Mouse (Mus musculus): ENCODE data around the gene Gm44502. TPM values are rescaled to one million over a fixed set of nuclear protein-coding genes. Genes with fewer than 3 reads are reported as not detected.

Gene Gm44502
- total RNA-seq (2023): 0.51 and 1.1 TPM in 2 replicates

DNA sequence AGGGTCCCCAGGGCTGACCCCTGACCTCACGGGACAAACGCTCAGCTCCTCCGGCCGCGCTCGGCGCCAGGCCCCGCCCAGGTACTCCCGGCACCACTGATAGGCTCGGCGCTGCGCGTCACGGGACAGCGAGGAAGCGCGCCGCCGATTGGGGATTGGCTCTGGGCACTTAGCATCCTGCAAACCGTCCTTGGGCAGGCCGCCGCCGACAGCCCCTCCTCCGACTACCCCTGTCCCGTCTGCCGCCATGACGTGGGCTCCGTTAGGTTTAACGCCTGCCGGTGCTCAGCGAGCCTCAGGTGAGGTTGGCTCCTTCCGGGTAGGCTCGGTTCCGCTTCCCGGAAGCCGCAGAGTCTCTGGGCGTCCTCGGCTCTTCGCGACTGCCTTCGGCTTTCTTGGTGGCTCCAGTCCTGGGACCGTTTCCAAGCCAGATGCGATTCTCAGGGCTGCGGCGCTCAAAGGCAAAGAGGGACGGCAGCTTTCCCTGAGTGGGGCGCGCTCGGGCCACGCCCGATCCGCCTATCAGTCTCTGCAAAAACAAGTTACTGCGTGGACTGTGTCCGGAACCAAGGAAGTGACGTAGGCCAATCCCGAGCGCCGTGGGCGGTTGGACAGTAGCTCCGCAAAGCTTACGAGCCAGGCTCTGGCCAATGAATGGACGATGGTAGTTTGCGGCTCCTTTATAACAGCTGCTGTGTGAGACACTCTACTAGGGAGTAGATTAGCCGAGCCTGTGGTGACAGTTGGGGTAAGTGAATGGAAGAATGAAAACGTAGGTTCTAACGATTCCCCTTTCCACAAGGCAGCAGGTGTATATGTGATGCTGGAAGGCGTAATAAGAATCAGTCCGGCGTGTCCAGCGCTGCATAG lies at the start of gene Gm44502, which contains the start of the genes C730034F03Rik and Chkb:
Gene Gm44502, minus strand, starts transcription at position 345 of the 870 bp plus-strand sequence.
Gene C730034F03Rik, plus strand, starts transcription at position 238 of the 870 bp plus-strand sequence.
Gene Chkb, minus strand, starts transcription at position 557 of the 870 bp plus-strand sequence.

GRCm38 (mm10) chr15:89477091-89477491 lies 47.6 kb upstream of the Gm44502 start, which contains the start of gene Arsa:
Arsa (minus strand) TSS chr15:89477425.

GRCm38 (mm10) chr15:89453865-89454478 lies 24.5 kb upstream of the Gm44502 start, which contains the start of gene Mapk8ip2:
Mapk8ip2 (plus strand) TSS chr15:89453913.

GRCm38 (mm10) chr15:89425711-89426121 lies 3.8 kb downstream of the Gm44502 start, which contains the start of gene Cpt1b:
Cpt1b (minus strand) TSS chr15:89425863.

GRCm38 (mm10) chr15:89410118-89410517 lies 19.4 kb downstream of the Gm44502 start, which contains the start of gene Syce3:
Syce3 (minus strand) TSS chr15:89410503.

DNA sequence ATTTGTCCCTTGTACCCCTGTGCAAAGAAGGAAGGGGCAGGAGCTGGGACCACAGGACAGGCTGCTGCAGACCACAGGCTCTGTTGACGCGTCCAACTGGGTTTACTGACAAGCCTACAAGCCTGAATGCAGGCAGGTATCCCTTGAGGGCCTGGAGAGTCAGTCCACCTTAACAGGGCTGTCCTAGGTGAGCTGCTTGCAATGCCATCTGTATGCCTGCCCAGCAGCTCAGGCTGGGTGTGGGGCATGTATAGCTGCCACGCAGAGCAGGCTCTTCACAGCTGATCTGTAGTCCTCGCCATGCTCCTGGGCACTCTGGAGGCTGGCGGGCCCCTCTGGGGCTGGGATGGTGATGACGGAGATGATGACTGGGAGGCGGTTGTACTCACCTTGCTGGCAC lies 44.9 kb downstream of the Gm44502 start, which contains the start of gene Klhdc7b:
Gene Klhdc7b, plus strand, starts transcription at position 301 of the 400 bp plus-strand sequence.

DNA sequence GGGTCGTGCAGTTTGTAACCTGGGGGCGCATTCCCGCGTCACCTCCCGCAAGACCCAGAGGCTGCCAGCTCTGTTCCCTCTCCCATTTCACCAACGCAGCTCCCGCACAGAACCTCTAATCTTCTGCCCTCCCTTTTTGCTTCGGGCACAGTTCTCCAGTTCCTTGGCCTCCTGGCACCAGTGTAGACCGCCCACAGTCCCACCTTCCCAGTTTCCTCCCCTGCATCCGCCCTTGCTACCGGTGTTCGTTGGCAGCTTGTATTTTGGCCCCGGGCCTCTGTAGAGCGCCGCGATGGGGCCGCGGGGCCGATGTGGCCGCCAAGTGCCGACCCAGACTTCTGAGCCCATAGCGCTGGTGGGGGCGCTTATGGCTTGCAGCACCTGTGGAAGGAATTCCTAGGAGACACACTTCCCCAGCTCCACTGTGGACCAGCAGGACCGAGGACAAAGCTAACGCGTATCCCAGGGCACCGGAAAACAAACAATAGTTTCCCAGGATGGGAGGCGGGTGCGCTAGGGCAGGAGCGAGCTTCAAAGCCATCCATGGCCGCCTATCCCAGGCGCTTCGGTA lies 50.6 kb downstream of the Gm44502 start, which contains the start of gene Odf3b:
Gene Odf3b, minus strand, starts transcription at position 452 of the 571 bp plus-strand sequence.

DNA sequence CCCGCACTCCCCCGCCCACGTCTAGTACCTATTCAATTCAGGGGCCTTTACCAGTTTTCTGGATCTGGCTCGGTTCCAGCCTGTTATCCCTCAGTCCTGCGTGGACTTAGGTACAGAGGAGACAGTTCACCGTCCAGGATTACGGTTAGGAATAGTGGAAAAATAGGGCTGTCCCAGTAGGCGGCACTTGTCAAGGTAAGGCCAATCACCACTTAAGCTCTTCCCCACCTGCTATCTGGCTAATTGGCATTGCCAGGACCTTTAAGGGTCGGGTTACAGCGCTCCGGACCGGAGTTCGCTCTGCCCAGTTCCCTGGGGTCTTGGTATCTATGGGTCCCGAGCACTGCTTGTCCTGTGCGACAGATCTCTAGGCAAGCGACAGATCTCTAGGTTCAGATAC lies 52.5 kb downstream of the Gm44502 start, which contains the start of gene Tymp:
Gene Tymp, minus strand, starts transcription at position 83 of the 400 bp plus-strand sequence.

DNA sequence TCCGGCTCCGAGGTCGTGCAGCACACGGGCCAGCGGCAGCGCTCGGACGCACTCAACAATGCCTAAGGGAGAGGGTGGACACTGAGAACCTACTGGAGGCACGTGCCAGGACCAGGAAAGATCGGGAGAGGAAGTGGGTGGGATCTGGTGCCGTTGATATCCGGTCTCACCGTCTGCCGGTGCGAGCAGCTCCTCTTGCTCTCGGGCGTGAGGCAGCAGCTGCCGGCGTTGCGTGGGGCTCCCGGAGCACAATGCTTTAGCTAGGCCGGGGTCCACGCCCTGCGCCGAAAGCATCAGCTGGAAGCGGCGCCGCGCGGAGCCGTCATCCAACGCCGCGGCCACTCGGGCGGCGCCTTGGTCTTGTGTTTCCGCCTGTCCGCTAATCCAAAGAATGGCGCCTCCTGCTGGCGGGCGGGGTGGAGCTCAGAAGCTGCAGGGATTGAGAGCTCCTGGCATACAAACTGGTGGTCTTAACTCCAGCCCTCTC lies 55.7 kb downstream of the Gm44502 start, which contains the start of gene Sco2:
Gene Sco2, minus strand, starts transcription at position 85 of the 487 bp plus-strand sequence.

Other genes with a start within 250 kb of the Gm44502 start
- 47.8 and 51.8 TPM in 2 replicates for gene Plxnb2, start 248.9 kb downstream of the Gm44502 start, total RNA-seq (2023)
- 1.6 and 2.4 TPM in 2 replicates for gene Dennd6b, start 233.2 kb downstream of the Gm44502 start, total RNA-seq (2023)
- 23.7 and 23.8 TPM in 2 replicates for gene Ppp6r2, start 218.1 kb downstream of the Gm44502 start, total RNA-seq (2023)
- gene Sbf1, start 114.4 kb downstream of the Gm44502 start, total RNA-seq (2023): 106 and 168 TPM in 2 replicates
- not detected in 2 replicates for gene Adm2, start 107.0 kb downstream of the Gm44502 start, total RNA-seq (2023)
- gene Miox, start 95.3 kb downstream of the Gm44502 start, total RNA-seq (2023): not detected in 2 replicates
- 25.7 and 31.6 TPM in 2 replicates for gene Lmf2, start 74.0 kb downstream of the Gm44502 start, total RNA-seq (2023)
- 72.6 and 116 TPM in 2 replicates for gene Ncaph2, start 74.0 kb downstream of the Gm44502 start, total RNA-seq (2023)
- 5.7 TPM in 2 replicates for gene Sco2, start 55.9 kb downstream of the Gm44502 start, total RNA-seq (2023)
- 0.25 TPM in 1 of 2 replicates, not detected in the other for gene Tymp, start 52.7 kb downstream of the Gm44502 start, total RNA-seq (2023)
- gene Odf3b, start 50.4 kb downstream of the Gm44502 start, total RNA-seq (2023): not detected in 2 replicates
- not detected in 2 replicates for gene Klhdc7b, start 44.8 kb downstream of the Gm44502 start, total RNA-seq (2023)
- not detected in 2 replicates for gene Syce3, start 19.2 kb downstream of the Gm44502 start, total RNA-seq (2023)
- gene Cpt1b, start 3.8 kb downstream of the Gm44502 start, total RNA-seq (2023): 2.4 and 4.4 TPM in 2 replicates
- 3.8 and 5.0 TPM in 2 replicates for gene C730034F03Rik, start 107 bp downstream of the Gm44502 start, total RNA-seq (2023)
- gene Chkb, start 212 bp upstream of the Gm44502 start, total RNA-seq (2023): 154 and 204 TPM in 2 replicates
- not detected in 2 replicates for gene Mapk8ip2, start 24.2 kb upstream of the Gm44502 start, total RNA-seq (2023)
- gene Arsa, start 47.7 kb upstream of the Gm44502 start, total RNA-seq (2023): 10.9 and 11.9 TPM in 2 replicates
- gene Shank3, start 69.9 kb upstream of the Gm44502 start, total RNA-seq (2023): 0.23 and 0.69 TPM in 2 replicates
- not detected in 2 replicates for gene Acr, start 138.6 kb upstream of the Gm44502 start, total RNA-seq (2023)
- gene Rabl2, start 162.2 kb upstream of the Gm44502 start, total RNA-seq (2023): 1.2 and 1.3 TPM in 2 replicates

Data from neutrophil, adult 65 days (primary cell).